Mouse (Mus musculus) thymus, adult 18-20 months (tissue): ENCODE results near the gene Slc38a2.

Experiments
- DNase-seq, 2 experiments: peaks; one replicate each; pipeline ENCODE4 v3.0.0; 2022; ENCODE audit warnings: mixed read lengths in 2 of 2

The Slc38a2 gene

GRCm38 (mm10) chr15:96660590-96661141, 38.9 kb downstream of the Slc38a2 start:
- DNase-seq, result no peak

GRCm38 (mm10) chr15:96658275-96658602, 41.3 kb downstream of the Slc38a2 start:
- DNase-seq, result no peak

GRCm38 (mm10) chr15:96657576-96658274, 41.8 kb downstream of the Slc38a2 start:
- no peak for DNase-seq

- DNase-seq, result peak in 1 of 2 experiments; percentile 27
Observed at GRCm38 (mm10) chr15:96655514-96655913, 44.0 kb downstream of the Slc38a2 start.

- peak; percentile 57 to 77 for DNase-seq
Observed at GRCm38 (mm10) chr15:96654714-96655113, 44.8 kb downstream of the Slc38a2 start.

GRCm38 (mm10) chr15:96653011-96653410, 46.5 kb downstream of the Slc38a2 start:
- no peak for DNase-seq

- no peak for DNase-seq
Observed at GRCm38 (mm10) chr15:96652531-96652930, 47.0 kb downstream of the Slc38a2 start.

GRCm38 (mm10) chr15:96647376-96647775, 52.2 kb downstream of the Slc38a2 start:
- DNase-seq, result no peak

GRCm38 (mm10) chr15:96642436-96643405, 56.8 kb downstream of the Slc38a2 start, which contains the start of gene Slc38a1:
Gene Slc38a1, minus strand, starts transcription at chr15:96642913.
- peak; percentile 71 to 78 for DNase-seq

GRCm38 (mm10) chr15:96641821-96642435, 57.6 kb downstream of the Slc38a2 start:
- peak in 1 of 2 experiments; percentile 38 for DNase-seq

GRCm38 (mm10) chr15:96641111-96641820, 58.3 kb downstream of the Slc38a2 start:
- DNase-seq, result peak; percentile 58 to 67

- DNase-seq, result peak; percentile 29 to 54
Observed at GRCm38 (mm10) chr15:96640291-96640985, 59.1 kb downstream of the Slc38a2 start.

- no peak for DNase-seq
Observed at GRCm38 (mm10) chr15:96639630-96640029, 59.9 kb downstream of the Slc38a2 start.

- DNase-seq, result no peak
Observed at GRCm38 (mm10) chr15:96638656-96639055, 60.9 kb downstream of the Slc38a2 start.

GRCm38 (mm10) chr15:96638173-96638572, 61.4 kb downstream of the Slc38a2 start:
- DNase-seq, result peak; percentile 46 to 68
